Mouse (Mus musculus): Measurements from ENCODE around the gene Ikzf5. TPM values are rescaled to one million over a fixed set of nuclear protein-coding genes. Genes with fewer than 3 reads are reported as not detected.
"Not testable (repeated sequence)": the region's sequence is repeated elsewhere in the genome, so short reads cannot be mapped to it uniquely, and the experiment has no call there.

Gene Ikzf5
- polyA plus RNA-seq, 1 experiment from 2014 or later, result 14.8 TPM

DNA sequence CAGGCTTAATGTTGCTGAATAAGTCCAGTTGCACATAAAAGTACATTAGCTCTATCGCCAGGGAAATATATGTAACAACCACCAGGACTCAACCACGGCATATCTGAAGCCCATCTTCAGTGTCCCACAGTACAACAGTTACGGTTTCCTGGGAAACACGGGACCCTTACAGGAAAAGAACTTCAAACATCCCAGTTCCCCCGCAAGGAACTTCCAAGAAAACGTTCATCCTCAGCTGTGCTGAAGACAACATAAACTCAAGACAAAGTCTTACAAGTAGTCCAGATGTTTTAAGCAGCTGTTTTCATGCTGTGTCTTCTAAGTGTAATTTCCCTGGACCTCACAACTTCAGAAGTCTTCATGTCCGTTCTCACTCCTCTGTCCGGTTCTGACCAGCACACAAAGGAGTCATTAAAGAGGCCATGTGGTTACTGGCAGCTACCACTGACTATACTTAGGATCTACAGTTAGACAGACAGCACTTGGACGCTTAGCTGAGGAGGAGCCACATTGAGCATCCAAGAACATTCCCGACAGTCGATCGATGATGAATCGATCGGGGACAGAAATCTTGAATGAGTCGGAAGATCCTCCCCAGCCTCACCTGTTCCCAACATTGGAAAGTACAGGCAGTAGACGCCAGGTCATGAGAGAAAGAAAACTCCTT is 867 bp downstream of the Ikzf5 start:
- no peaks in the 10 kb centered on the region for H3K9me3 ChIP-seq
- no peaks in the 10 kb centered on the region for H3K27me3 ChIP-seq
- H3K9ac ChIP-seq, result peak overlapping the region; percentile 96
- no peaks in the 10 kb centered on the region for H3K36me3 ChIP-seq
- H3K4me1 ChIP-seq, result peaks cover 23% of the 10 kb centered on the region
- WGBS, result 5% methylated on average over 16 of the region's 16 CpGs
- peak overlapping the region; percentile 96 for H3K4me3 ChIP-seq
- peak overlapping the region; percentile 72; the same call in 1 of the 2 replicates for H3K27ac ChIP-seq
- ATAC-seq (ENCODE audit: low FRiP score, low read depth), result no peak
- H3K4me2 ChIP-seq (replicated peaks), result peak overlapping the region; percentile 89

- H3K4me3 ChIP-seq; H3K4me2 ChIP-seq (replicated peaks); H3K27me3 ChIP-seq; H3K4me1 ChIP-seq; ATAC-seq (ENCODE audit: low FRiP score, low read depth); H3K9ac ChIP-seq; H3K9me3 ChIP-seq; H3K27ac ChIP-seq: not testable (repeated sequence)
- 94% methylated on average over 7 of the region's 7 CpGs for WGBS
- peaks cover 43% of the 10 kb centered on the region for H3K36me3 ChIP-seq
Observed at GRCm38 (mm10) chr7:131391761-131392160, 18.6 kb downstream of the Ikzf5 start.

GRCm38 (mm10) chr7:131371880-131372651 is 38.3 kb downstream of the Ikzf5 start:
- 71% methylated on average over 9 of the region's 9 CpGs for WGBS

GRCm38 (mm10) chr7:131371470-131371860 is 38.9 kb downstream of the Ikzf5 start:
- Histone ChIP-seq H3K27me3 (no peaks in the 10 kb centered on the region), H3K4me3 (peak overlapping the region; percentile 75), H3K9me3 (no peaks in the 10 kb centered on the region), H3K27ac (peak overlapping the region; percentile 93), H3K36me3 (peaks cover 7% of the 10 kb centered on the region), H3K9ac (peak overlapping the region; percentile 93), H3K4me1 (peaks cover 5% of the 10 kb centered on the region), H3K4me2 (replicated peaks) (peak overlapping the region; percentile 73)
- WGBS, result 7% methylated on average over 9 of the region's 9 CpGs
- peak; percentile 24; the same call in 1 of the 2 replicates for ATAC-seq (ENCODE audit: low FRiP score, low read depth)

More at GRCm38 (mm10) chr7:131371880-131372651, 38.3 kb downstream of the Ikzf5 start:
- peaks cover 7% of the 10 kb centered on the region for H3K36me3 ChIP-seq
- ATAC-seq (ENCODE audit: low FRiP score, low read depth), result no peak
- peak overlapping the region; percentile 75 for H3K4me3 ChIP-seq
- peak overlapping the region; percentile 73 for H3K4me2 ChIP-seq (replicated peaks)
- peaks cover 5% of the 10 kb centered on the region for H3K4me1 ChIP-seq
- H3K9ac ChIP-seq, result peak overlapping the region; percentile 93
- no peak overlapping the region for H3K27ac ChIP-seq
- no peaks in the 10 kb centered on the region for H3K9me3 ChIP-seq
- H3K27me3 ChIP-seq, result no peaks in the 10 kb centered on the region

- H3K9me3 ChIP-seq, result no peaks in the 10 kb centered on the region
- peak within 1 kb of the TSS; percentile 73 for H3K4me2 ChIP-seq (replicated peaks)
- H3K36me3 ChIP-seq, result peaks cover 7% of the 10 kb centered on the region
- H3K4me1 ChIP-seq, result peaks cover 5% of the 10 kb centered on the region
- WGBS, result 5% methylated on average over 47 of the region's 47 CpGs
- peak within 1 kb of the TSS; percentile 75 for H3K4me3 ChIP-seq
- H3K9ac ChIP-seq, result peak within 1 kb of the TSS; percentile 93
- peak within 1 kb of the TSS; percentile 93 for H3K27ac ChIP-seq
- peak; percentile 94 for ATAC-seq (ENCODE audit: low FRiP score, low read depth)
- H3K27me3 ChIP-seq, result no peaks in the 10 kb centered on the region
Observed at GRCm38 (mm10) chr7:131370648-131371469, 39.5 kb downstream of the Ikzf5 start, which contains the start of gene Pstk. Pstk (plus strand) TSS chr7:131371141.

DNA sequence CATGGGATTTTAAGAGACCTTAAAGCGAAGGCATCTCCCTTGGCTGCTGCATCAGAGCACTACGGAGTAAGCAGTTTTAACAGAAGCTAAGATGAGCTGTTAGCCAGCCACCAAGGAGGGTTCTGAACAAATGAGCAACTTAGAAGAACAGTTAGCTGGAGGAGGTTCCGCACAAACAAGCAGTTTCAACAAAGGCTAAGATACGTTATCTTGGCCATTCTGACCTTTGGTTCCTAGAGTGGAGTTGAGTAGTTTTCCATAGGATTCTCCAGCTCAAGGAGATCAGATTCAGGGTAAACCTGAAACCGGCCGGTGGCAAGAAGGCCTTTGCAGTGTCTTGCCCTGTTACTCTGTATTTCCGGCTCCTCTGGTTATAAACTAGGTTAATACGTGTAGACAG is 46.2 kb downstream of the Ikzf5 start:
- Histone ChIP-seq H3K4me3 (no peak overlapping the region), H3K4me1 (peaks cover 11% of the 10 kb centered on the region), H3K27ac (no peak overlapping the region), H3K9me3 (no peaks in the 10 kb centered on the region), H3K4me2 (replicated peaks) (no peak overlapping the region), H3K9ac (no peak overlapping the region), H3K36me3 (peaks cover 5% of the 10 kb centered on the region), H3K27me3 (no peaks in the 10 kb centered on the region)
- WGBS, result 93% methylated on average over 8 of the region's 8 CpGs
- ATAC-seq (ENCODE audit: low FRiP score, low read depth), result no peak

DNA sequence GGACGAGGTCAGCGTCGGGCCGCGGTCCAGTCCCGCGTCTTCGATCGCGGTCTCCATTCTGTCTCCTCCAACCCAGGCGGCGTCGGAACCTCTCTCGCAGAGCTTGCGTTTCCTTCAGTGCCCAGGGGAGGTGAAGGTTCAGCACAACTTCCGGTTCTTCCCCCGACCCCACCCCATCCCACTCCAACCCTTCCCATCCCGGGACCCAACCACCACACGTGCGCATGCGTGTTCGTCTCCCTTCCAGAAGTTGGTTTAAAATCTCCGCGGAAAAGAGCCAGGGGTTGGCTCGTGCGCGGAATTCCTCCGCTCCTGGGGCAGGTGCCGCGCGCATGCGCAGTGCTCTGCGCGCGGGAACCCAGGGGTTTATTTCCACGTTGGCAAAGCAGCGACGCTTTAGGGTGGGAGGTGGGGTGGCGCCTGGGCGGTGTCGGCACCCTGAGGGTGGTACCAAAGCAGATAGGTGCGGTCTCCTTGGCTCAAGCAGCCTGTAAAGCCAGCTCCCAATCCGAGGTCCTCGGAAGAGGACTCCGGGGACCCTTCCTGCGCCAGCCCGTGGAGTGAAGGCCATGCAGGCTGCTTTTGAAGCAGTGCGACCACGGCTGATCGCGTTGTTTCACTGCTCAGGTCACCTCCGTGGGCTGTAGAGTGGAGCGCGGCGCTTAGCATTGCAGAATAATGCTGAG is 47.6 kb downstream of the Ikzf5 start, which contains the start of gene 2310057M21Rik:
Gene 2310057M21Rik (minus strand): TSS at position 145 of the 686 bp plus-strand sequence.
- Histone ChIP-seq H3K4me2 (replicated peaks) (peak within 1 kb of the TSS; percentile 88), H3K9ac (peak within 1 kb of the TSS; percentile 94), H3K4me3 (peak within 1 kb of the TSS; percentile 88), H3K9me3 (no peaks in the 10 kb centered on the region), H3K27ac (peak within 1 kb of the TSS; percentile 92), H3K4me1 (peaks cover 11% of the 10 kb centered on the region), H3K36me3 (peaks cover 19% of the 10 kb centered on the region), H3K27me3 (no peaks in the 10 kb centered on the region)
- peak; percentile 96 for ATAC-seq (ENCODE audit: low FRiP score, low read depth)
- WGBS, result under 1% methylated on average over 55 of the region's 55 CpGs

DNA sequence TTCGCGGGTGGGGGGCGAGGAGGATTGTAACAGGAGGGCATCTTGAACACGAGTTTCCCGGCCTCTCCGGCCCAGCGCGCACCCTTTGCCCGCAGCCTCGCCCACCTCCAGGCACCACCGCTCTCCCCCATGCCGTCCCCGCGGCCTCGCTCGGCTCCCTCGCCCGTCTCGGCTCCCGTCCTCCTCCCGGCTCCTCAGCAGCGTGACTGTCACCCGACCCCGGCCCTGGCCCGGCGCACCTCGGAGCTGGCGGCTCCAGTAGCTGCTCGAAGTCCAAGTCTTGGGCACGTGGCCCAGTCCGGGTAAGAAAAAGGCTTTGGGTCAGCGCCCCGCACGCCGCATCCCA is 48.1 kb downstream of the Ikzf5 start:
- peak; percentile 82 for ATAC-seq (ENCODE audit: low FRiP score, low read depth)
- H3K4me3 ChIP-seq, result peak overlapping the region; percentile 88
- peaks cover 11% of the 10 kb centered on the region for H3K4me1 ChIP-seq
- peaks cover 23% of the 10 kb centered on the region for H3K36me3 ChIP-seq
- no peaks in the 10 kb centered on the region for H3K9me3 ChIP-seq
- no peaks in the 10 kb centered on the region for H3K27me3 ChIP-seq
- peak overlapping the region; percentile 88 for H3K4me2 ChIP-seq (replicated peaks)
- 2% methylated on average over 35 of the region's 35 CpGs for WGBS
- peak overlapping the region; percentile 94 for H3K9ac ChIP-seq
- H3K27ac ChIP-seq, result peak overlapping the region; percentile 92

DNA sequence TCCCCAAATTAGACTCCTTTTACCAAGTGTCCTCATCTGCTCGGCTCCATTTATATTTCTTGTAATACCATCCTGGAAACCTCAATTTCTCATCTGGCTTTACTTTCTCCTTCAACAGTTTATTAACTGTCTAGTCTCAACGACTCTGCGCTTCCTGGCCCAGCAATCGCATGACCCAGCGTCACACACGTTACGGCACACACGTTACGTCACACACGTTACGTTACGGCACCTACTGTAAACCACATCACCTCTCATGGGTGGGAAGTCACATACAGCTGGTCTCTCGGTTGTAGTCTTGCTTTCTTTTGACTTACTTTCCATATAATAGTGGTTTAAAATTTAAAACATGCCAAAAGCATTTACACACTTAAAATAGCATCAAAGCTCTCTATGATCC is 54.2 kb downstream of the Ikzf5 start:
- Histone ChIP-seq H3K27me3 (no peaks in the 10 kb centered on the region), H3K4me2 (replicated peaks) (no peak overlapping the region), H3K9ac (no peak overlapping the region), H3K27ac (no peak overlapping the region), H3K4me3 (no peak overlapping the region), H3K36me3 (peaks cover 60% of the 10 kb centered on the region), H3K9me3 (no peaks in the 10 kb centered on the region), H3K4me1 (peaks cover 3% of the 10 kb centered on the region)
- WGBS, result 96% methylated on average over 13 of the region's 13 CpGs
- no peak for ATAC-seq (ENCODE audit: low FRiP score, low read depth)

DNA sequence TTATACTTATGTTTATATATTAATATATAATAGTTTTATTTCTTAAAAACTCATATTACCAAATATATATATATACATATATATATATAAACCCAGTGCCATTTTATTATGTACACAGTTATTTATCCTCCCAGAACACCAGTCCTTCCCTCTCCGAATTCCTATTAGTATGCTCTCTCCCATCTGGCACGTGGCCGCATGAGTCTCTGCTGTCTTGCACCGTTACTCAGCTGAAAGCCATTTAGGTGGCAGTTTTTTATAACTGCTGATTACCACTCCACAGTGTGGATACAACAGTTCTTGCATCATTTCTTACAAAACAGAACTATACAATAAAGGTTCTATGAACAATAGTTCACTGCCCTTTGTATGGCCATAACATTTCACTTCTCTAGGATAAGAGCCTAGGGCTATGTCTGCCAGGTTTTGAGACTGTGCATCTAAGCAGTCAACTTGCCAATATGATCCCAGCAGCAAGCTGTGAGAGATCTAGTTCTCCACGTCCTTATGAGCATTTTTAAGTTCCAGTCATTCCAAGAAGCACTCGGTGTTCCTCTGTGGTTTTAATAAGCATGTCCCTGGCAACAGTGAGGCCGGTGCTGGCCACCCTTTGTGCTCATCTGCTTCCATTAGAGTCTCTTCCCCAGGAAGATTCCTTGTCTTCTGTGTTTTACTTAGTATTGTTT is 64.3 kb downstream of the Ikzf5 start:
- 78% methylated on average over 7 of the region's 7 CpGs for WGBS
- H3K27ac ChIP-seq, result no peak overlapping the region
- H3K4me1 ChIP-seq, result no peaks in the 10 kb centered on the region
- no peak overlapping the region for H3K4me3 ChIP-seq
- no peak overlapping the region for H3K4me2 ChIP-seq (replicated peaks)
- H3K9ac ChIP-seq, result no peak overlapping the region
- H3K36me3 ChIP-seq, result peaks cover 74% of the 10 kb centered on the region
- no peak for ATAC-seq (ENCODE audit: low FRiP score, low read depth)
- no peaks in the 10 kb centered on the region for H3K27me3 ChIP-seq
- no peaks in the 10 kb centered on the region for H3K9me3 ChIP-seq
